Mouse (Mus musculus): ENCODE data around the gene Phldb2. TPM values are rescaled to one million over a fixed set of nuclear protein-coding genes. Genes with fewer than 3 reads are reported as not detected.

Gene Phldb2
- total and polyA plus RNA-seq, 3 experiments = not detected

DNA sequence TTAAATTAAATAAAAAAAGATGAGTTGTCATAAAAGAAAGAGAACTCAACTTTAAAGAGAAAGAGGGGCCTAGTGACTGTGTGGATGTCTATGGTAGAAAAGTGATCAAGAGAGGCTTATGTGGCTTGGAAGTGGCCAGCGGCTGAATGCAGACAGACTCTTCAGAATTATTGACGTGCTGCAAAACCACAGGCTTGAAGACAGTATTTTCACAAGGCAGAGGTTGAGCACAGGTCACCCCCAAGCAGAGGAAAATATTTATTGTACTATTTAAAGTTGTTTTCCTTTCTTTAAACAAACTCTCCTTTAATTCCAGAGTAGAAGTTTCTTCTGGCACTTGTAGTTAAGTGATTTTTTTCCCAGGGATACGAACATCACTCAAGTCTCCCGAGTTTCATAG lies 63.8 kb downstream of the Phldb2 start:
- TF ChIP-seq TBP (IDR thresholded peaks at IDR 0.05; ENCODE audit: low read depth, low read length) = no peak
- TF ChIP-seq MXI1 (IDR thresholded peaks at IDR 0.05; ENCODE audit: low read depth, low read length) = no peak
- TF ChIP-seq POLR2AphosphoS2 (IDR thresholded peaks at IDR 0.05; ENCODE audit: low read length) = no peak
- TF ChIP-seq ZKSCAN1 (IDR thresholded peaks at IDR 0.05; ENCODE audit: low read depth, low read length) = no peak
- TF ChIP-seq RAD21 (IDR thresholded peaks at IDR 0.05; ENCODE audit: low read depth, low read length) = no peak
- no peak for TF ChIP-seq SMC3 (IDR thresholded peaks at IDR 0.05; ENCODE audit: low read depth, low read length)
- TF ChIP-seq MAX (IDR thresholded peaks at IDR 0.05; ENCODE audit: low read length) = no peak
- TF ChIP-seq MYB (IDR thresholded peaks at IDR 0.05; ENCODE audit: low read depth, low read length) = no peak
- TF ChIP-seq ELF1 (IDR thresholded peaks at IDR 0.05; ENCODE audit: low read depth, low read length) = no peak
- TF ChIP-seq TCF12 (IDR thresholded peaks at IDR 0.05; ENCODE audit: low read depth, low read length) = no peak
- no peak for TF ChIP-seq SIN3A (IDR thresholded peaks at IDR 0.05; ENCODE audit: low read length)
- no peak for TF ChIP-seq MYC (IDR thresholded peaks at IDR 0.05; ENCODE audit: low read depth, low read length)
- no peak for TF ChIP-seq CTCF (IDR thresholded peaks at IDR 0.05 in 2 of 3, conservative IDR thresholded peaks at IDR 0.05 in 1 of 3; ENCODE audit: control insufficient read depth in 1 of 3, insufficient read depth in 1 of 3, low read depth in 2 of 3, low read length in 3 of 3, poor library complexity in 1 of 3, severe bottlenecking in 1 of 3)
- no peak for TF ChIP-seq JUND (IDR thresholded peaks at IDR 0.05; ENCODE audit: low read depth, low read length)
- no peak for TF ChIP-seq NRF1 (IDR thresholded peaks at IDR 0.05; ENCODE audit: insufficient read depth, low read depth, low read length, poor library complexity, severe bottlenecking)
- no peak for TF ChIP-seq ETS1 (IDR thresholded peaks at IDR 0.05; ENCODE audit: low read depth, low read length)
- H3K4me3 ChIP-seq (ENCODE audit: control insufficient read depth in 1 of 2, insufficient read depth in 1 of 2, low read depth in 2 of 2, low read length in 2 of 2) = no peak overlapping the region
- no peak for DNase-seq (ENCODE audit: low read depth, low spot score)

DNA sequence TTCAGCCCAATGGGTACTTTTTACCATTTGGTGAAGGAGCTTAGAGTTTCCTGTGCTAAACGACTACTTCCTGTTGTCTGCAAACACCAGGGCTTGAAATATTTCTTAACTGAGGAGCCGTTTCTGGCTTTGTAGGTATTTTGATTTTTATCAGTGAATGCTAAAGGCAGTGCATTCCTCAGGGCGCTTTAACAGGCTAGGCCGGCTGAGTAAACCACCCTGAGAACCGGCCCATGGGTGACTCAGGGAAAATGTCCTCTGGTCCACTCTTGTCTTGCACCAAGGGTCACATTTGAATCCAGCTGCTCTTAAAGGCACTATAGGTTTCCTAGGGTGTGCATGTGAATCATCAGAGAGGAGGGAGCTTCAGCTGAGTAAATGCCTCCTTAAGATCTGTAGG lies 66.8 kb downstream of the Phldb2 start:
- Histone ChIP-seq H3K27me3 (ENCODE audit: control insufficient read depth in 1 of 2, insufficient read depth in 2 of 2, low read length in 2 of 2) (no peaks in the 10 kb centered on the region), H3K79me2 (ENCODE audit: control insufficient read depth, insufficient read depth, low read length, poor library complexity) (no peaks in the 10 kb centered on the region), H3K9me3 (replicated peaks; ENCODE audit: insufficient read depth, low read length) (no peaks in the 10 kb centered on the region), H3K4me1 (ENCODE audit: control insufficient read depth in 1 of 2, insufficient read depth in 2 of 2, low read length in 2 of 2) (no peaks in the 10 kb centered on the region), H3K36me3 (ENCODE audit: control insufficient read depth in 1 of 2, insufficient read depth in 2 of 2, low read length in 2 of 2) (no peaks in the 10 kb centered on the region), H3K9ac (ENCODE audit: control insufficient read depth, low read depth, low read length, poor library complexity, severe bottlenecking) (no peak overlapping the region), H3K4me3 (ENCODE audit: control insufficient read depth in 1 of 2, insufficient read depth in 1 of 2, low read depth in 2 of 2, low read length in 2 of 2) (no peak overlapping the region), H3K27ac (ENCODE audit: control insufficient read depth, low read depth, low read length) (no peak overlapping the region)
- no peak for TF ChIP-seq JUND (IDR thresholded peaks at IDR 0.05; ENCODE audit: low read depth, low read length)
- no peak for TF ChIP-seq TBP (IDR thresholded peaks at IDR 0.05; ENCODE audit: low read depth, low read length)
- TF ChIP-seq RCOR1 (IDR thresholded peaks at IDR 0.05; ENCODE audit: low read depth, low read length) = no peak
- DNase-seq (ENCODE audit: low read depth, low spot score) = no peak

More for the DNA sequence above, 63.8 kb downstream of the Phldb2 start:
- no peak overlapping the region for H3K27ac ChIP-seq (ENCODE audit: control insufficient read depth, low read depth, low read length)
- no peaks in the 10 kb centered on the region for H3K27me3 ChIP-seq (ENCODE audit: control insufficient read depth in 1 of 2, insufficient read depth in 2 of 2, low read length in 2 of 2)
- no peaks in the 10 kb centered on the region for H3K36me3 ChIP-seq (ENCODE audit: control insufficient read depth in 1 of 2, insufficient read depth in 2 of 2, low read length in 2 of 2)
- H3K9ac ChIP-seq (ENCODE audit: control insufficient read depth, low read depth, low read length, poor library complexity, severe bottlenecking) = no peak overlapping the region
- H3K9me3 ChIP-seq (replicated peaks; ENCODE audit: insufficient read depth, low read length) = no peaks in the 10 kb centered on the region
- no peaks in the 10 kb centered on the region for H3K4me1 ChIP-seq (ENCODE audit: control insufficient read depth in 1 of 2, insufficient read depth in 2 of 2, low read length in 2 of 2)
- no peaks in the 10 kb centered on the region for H3K79me2 ChIP-seq (ENCODE audit: control insufficient read depth, insufficient read depth, low read length, poor library complexity)
